Mouse (Mus musculus) embryonic facial prominence, embryonic 10.5 days (tissue): Measurements from ENCODE around the gene Lrit3. TPM values are rescaled to one million over a fixed set of nuclear protein-coding genes. Genes with fewer than 3 reads are reported as not detected.

Source experiments
- DNase-seq: peaks from one replicate; pipeline ENCODE4 v3.0.0-alpha.2; 2017; ENCODE audit warnings: low spot score
- H3K27ac ChIP-seq: fragments of 300-500 bp; sonication (generic); replicated peaks from 2 replicates; pipeline ENCODE4 v1.5.1; 2016; ENCODE audit warnings: mild to moderate bottlenecking
- H3K27me3 ChIP-seq: fragments of 300-500 bp; sonication (generic); replicated peaks from 2 replicates; pipeline ENCODE4 v1.6.1; 2016; ENCODE audit warnings: low read depth, mild to moderate bottlenecking; ENCODE audit not compliant: poor library complexity, severe bottlenecking
- H3K36me3 ChIP-seq: fragments of 300-500 bp; sonication (generic); replicated peaks from 2 replicates; pipeline ENCODE4 v1.6.1; 2016; ENCODE audit warnings: mild to moderate bottlenecking, moderate library complexity
- H3K4me1 ChIP-seq: fragments of 300-500 bp; sonication (generic); 2 replicates; pipeline ENCODE4 v1.6.1; 2016
- H3K4me3 ChIP-seq: fragments of 300-500 bp; sonication (generic); 2 replicates; pipeline ENCODE4 v1.5.1; 2016; ENCODE audit warnings: mild to moderate bottlenecking, moderate library complexity
- H3K9me3 ChIP-seq: fragments of 300-500 bp; sonication (generic); 2 replicates; pipeline ENCODE4 v1.6.1; 2016; ENCODE audit warnings: mild to moderate bottlenecking
- WGBS: fragments of 180-500 bp; shearing (Covaris S2); methylation state at CpG from one replicate; pipeline ENCODE4 v1.1.7; 2016; 5-methylcytosine and 5-hydroxymethylcytosine counted together
- polyA plus RNA-seq: library from polyadenylated mRNA; unstranded; fragments of >200 nt; fragmentation: Nextera tagmentation; extraction: Ambion mirVana; gene quantifications from 2 replicates; pipeline ENCODE4 v1.2.1, GENCODE M21; 2016

The Lrit3 gene
- polyA plus RNA-seq, 1 experiment from 2014 or later: not detected

DNA sequence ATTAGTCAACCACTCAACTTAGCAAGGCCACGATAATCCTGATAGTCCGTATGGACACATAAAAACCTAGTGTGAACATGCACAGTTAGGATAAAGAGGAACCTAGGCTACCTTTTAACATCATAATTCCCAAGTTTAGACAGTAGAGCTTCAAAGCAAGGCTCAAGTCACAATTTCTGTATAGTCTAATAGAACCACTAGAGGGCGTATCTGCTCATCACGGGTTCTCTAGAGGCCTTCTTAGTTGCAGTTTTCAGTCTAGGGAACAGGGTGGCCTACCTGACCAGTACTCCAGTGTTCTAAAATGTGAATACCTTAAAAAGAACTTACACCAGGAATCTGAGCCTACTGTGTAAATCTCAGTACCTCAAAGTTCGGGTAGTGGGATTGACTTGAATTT is 19.5 kb upstream of the Lrit3 start:
- Histone ChIP-seq H3K36me3 (peaks cover 63% of the 10 kb centered on the region), H3K4me1 (peaks cover 3% of the 10 kb centered on the region; the same call in 1 of the 2 replicates), H3K27me3 (no peaks in the 10 kb centered on the region), H3K27ac (no peak overlapping the region), H3K9me3 (no peaks in the 10 kb centered on the region), H3K4me3 (no peak overlapping the region)
- DNase-seq: no peak
- 60% methylated on average over 5 of the region's 5 CpGs for WGBS

GRCm38 (mm10) chr3:129822206-129822775 is 18.5 kb upstream of the Lrit3 start, which contains the start of gene Rrh:
Gene Rrh (minus strand): TSS chr3:129822587.
- no peak within 1 kb of the TSS for H3K27ac ChIP-seq
- DNase-seq: no peak
- no peaks in the 10 kb centered on the region for H3K27me3 ChIP-seq
- no peaks in the 10 kb centered on the region for H3K9me3 ChIP-seq
- peaks cover 3% of the 10 kb centered on the region; the same call in 1 of the 2 replicates for H3K4me1 ChIP-seq
- H3K4me3 ChIP-seq: no peak within 1 kb of the TSS
- 72% methylated on average over 11 of the region's 11 CpGs for WGBS
- peaks cover 56% of the 10 kb centered on the region for H3K36me3 ChIP-seq

DNA sequence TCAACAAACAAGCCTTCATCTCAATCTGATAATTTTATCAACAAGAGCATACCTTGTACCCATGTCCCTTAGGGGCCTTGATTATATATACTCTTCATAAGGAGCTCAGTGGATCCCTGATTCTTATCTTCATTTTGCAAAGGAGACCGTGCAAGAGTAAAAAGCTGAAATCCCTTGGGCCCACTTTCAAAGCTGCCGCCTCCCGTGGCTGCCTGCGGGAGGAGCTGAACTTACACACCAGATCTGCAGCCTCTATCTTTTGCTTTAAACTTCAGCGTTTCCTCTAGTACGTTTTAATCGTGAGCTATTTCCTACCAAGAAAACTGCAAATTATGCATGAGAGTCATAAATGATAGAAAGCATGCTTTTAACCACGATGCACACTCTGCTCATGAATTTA is 17.9 kb upstream of the Lrit3 start:
- Histone ChIP-seq H3K27me3 (no peaks in the 10 kb centered on the region), H3K27ac (no peak overlapping the region), H3K4me1 (peaks cover 3% of the 10 kb centered on the region; the same call in 1 of the 2 replicates), H3K4me3 (no peak overlapping the region), H3K36me3 (peaks cover 52% of the 10 kb centered on the region), H3K9me3 (no peaks in the 10 kb centered on the region)
- 78% methylated on average over 8 of the region's 8 CpGs for WGBS
- DNase-seq: no peak

- Histone ChIP-seq H3K36me3 (peaks cover 43% of the 10 kb centered on the region), H3K4me3 (no peak overlapping the region)
- WGBS: 41% methylated on average over 9 of the region's 9 CpGs
Measured at GRCm38 (mm10) chr3:129820847-129821246, 17.0 kb upstream of the Lrit3 start.

GRCm38 (mm10) chr3:129799011-129799410 is 4.8 kb downstream of the Lrit3 start:
- no peak overlapping the region for H3K27ac ChIP-seq
- H3K36me3 ChIP-seq: no peaks in the 10 kb centered on the region
- whole genome bisulfite sequencing: 76% methylated on average over 2 of the region's 2 CpGs
- H3K4me1 ChIP-seq: no peaks in the 10 kb centered on the region
- no peaks in the 10 kb centered on the region for H3K27me3 ChIP-seq
- no peaks in the 10 kb centered on the region for H3K9me3 ChIP-seq
- DNase-seq: no peak
- no peak overlapping the region for H3K4me3 ChIP-seq

More at GRCm38 (mm10) chr3:129820847-129821246, 17.0 kb upstream of the Lrit3 start:
- Histone ChIP-seq H3K27ac (0 out of 2 replicates have a peak overlapping the region, but pooled peaks have one; percentile 6), H3K9me3 (no peaks in the 10 kb centered on the region), H3K4me1 (peaks cover 3% of the 10 kb centered on the region; the same call in 1 of the 2 replicates), H3K27me3 (no peaks in the 10 kb centered on the region)
- DNase-seq: peak; percentile 21

GRCm38 (mm10) chr3:129798551-129798950 is 5.3 kb downstream of the Lrit3 start:
- WGBS: 88% methylated on average over 11 of the region's 11 CpGs
- H3K4me3 ChIP-seq: no peak overlapping the region
- no peak for DNase-seq
- H3K27ac ChIP-seq: no peak overlapping the region
- H3K27me3 ChIP-seq: no peaks in the 10 kb centered on the region
- H3K9me3 ChIP-seq: no peaks in the 10 kb centered on the region
- no peaks in the 10 kb centered on the region for H3K36me3 ChIP-seq
- no peaks in the 10 kb centered on the region for H3K4me1 ChIP-seq

DNA sequence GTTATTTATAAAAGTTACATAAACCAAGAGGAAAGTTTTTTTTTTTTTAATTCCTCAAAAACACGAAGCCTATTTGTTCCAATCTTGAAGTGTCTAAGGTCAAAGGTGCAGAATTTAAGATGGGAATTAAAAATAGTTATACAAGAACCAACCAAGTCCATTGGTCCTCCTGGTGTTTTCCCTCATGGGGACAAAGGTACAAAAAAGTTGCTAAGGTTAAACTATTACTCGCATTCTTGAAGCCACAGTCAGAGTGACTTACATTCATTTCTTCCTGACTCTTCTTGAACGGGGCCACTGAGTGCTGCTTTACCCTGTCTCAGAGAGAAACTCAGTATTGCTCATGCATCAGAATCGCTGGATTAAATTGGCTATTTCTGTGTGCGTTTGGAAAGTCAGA is 6.5 kb downstream of the Lrit3 start:
- Histone ChIP-seq H3K4me3 (no peak overlapping the region), H3K36me3 (no peaks in the 10 kb centered on the region), H3K27ac (no peak overlapping the region), H3K4me1 (no peaks in the 10 kb centered on the region), H3K27me3 (no peaks in the 10 kb centered on the region), H3K9me3 (no peaks in the 10 kb centered on the region)
- no peak for DNase-seq
- 80% methylated on average over 5 of the region's 5 CpGs for WGBS

DNA sequence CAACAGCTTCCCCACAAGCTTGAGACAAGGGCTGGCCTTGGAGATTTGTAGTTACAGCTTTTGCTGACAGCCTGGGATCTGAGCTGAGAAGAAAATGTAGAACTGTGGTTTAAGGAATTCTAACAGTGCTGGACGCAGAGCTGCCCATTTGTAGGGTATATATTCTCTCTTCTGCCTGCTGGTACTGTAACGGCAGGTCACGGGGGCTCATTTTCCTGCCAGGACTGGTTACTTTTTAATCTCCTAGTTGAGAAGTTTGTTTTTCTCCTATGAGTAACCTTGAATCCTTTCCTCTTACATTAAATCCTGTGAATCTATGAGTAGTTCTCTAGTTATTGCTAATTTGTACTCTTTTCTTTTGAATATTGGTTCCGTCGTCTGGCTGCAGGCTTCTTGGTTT is 10.0 kb downstream of the Lrit3 start:
- Histone ChIP-seq H3K36me3 (no peaks in the 10 kb centered on the region), H3K4me3 (no peak overlapping the region), H3K9me3 (no peaks in the 10 kb centered on the region), H3K27me3 (no peaks in the 10 kb centered on the region), H3K27ac (no peak overlapping the region), H3K4me1 (peaks cover 7% of the 10 kb centered on the region; the same call in 1 of the 2 replicates)
- WGBS: 88% methylated on average over 5 of the region's 5 CpGs
- no peak for DNase-seq

DNA sequence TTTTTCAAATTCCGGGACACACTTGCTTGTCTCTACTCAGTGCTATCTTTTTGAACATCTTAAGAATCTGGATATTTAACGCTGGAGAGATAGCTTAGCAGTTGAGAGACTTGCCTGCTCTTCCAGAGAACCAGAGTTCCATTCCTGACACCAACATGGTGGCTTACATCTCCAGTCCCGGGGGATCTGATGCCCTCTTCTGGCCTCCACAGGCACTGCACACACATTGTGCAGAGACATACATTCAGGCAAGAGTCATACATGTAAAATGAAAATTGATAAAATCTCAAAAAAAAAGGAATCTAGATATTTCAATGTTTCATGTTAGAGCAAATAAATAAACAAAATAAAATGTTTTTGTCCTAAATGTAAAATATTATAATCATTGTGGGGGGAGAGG is 21.1 kb downstream of the Lrit3 start:
- Histone ChIP-seq H3K4me3 (no peak overlapping the region), H3K27ac (no peak overlapping the region), H3K9me3 (no peaks in the 10 kb centered on the region), H3K4me1 (no peaks in the 10 kb centered on the region), H3K36me3 (no peaks in the 10 kb centered on the region), H3K27me3 (0 out of 2 replicates have a peak, but pooled peaks cover 7% of the 10 kb centered on the region)
- WGBS: 87% methylated on average over 3 of the region's 3 CpGs
- no peak for DNase-seq

DNA sequence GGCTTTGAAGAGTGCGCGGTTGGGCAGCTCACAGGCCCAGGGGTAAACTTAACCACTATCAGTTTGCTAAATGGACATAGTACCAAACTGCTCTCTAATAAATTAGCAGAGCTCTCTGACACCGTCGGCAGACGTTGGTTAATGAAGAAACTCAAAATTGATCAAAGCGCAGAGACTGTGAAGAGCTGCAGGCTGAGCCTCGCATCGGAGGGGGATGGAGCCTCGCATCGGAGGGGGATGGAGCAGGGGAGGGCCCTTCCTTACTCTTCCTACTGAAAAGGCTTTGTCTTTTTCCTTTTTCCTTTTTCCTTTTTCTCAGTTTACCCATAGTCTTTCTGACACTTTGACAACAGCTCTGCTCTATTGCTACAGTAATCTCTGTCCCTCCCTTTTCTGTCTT is 22.4 kb downstream of the Lrit3 start:
- H3K27ac ChIP-seq: no peak overlapping the region
- 0 out of 2 replicates have a peak, but pooled peaks cover 7% of the 10 kb centered on the region for H3K27me3 ChIP-seq
- 45% methylated on average over 10 of the region's 10 CpGs for WGBS
- no peaks in the 10 kb centered on the region for H3K9me3 ChIP-seq
- no peak overlapping the region for H3K4me3 ChIP-seq
- no peaks in the 10 kb centered on the region for H3K4me1 ChIP-seq
- no peak for DNase-seq
- no peaks in the 10 kb centered on the region for H3K36me3 ChIP-seq

DNA sequence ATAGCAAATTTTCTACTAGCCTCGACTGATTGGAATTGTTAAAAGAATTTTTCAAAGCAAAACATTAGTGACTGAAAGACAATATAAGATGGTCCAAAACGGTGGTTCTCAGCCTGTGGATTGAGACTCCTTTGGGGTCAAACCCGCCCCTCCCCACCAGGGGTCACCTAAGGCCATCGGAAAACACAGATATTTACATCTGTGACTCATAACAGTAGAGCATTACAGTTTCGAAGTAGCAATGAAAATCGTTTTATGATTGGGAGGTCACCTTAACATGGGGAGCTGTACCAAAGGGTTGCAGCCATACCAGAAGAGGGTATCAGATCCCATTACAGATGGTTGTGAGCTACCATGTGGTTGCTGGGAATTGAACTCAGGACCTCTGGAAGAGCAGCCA is 32.6 kb downstream of the Lrit3 start:
- Histone ChIP-seq H3K9me3 (no peaks in the 10 kb centered on the region), H3K4me1 (no peaks in the 10 kb centered on the region), H3K27me3 (no peaks in the 10 kb centered on the region), H3K4me3 (no peak overlapping the region), H3K27ac (no peak overlapping the region), H3K36me3 (no peaks in the 10 kb centered on the region)
- DNase-seq: no peak
- WGBS: 82% methylated on average over 6 of the region's 6 CpGs

GRCm38 (mm10) chr3:129766971-129767794 is 36.6 kb downstream of the Lrit3 start:
- Histone ChIP-seq H3K4me1 (no peaks in the 10 kb centered on the region), H3K27ac (no peak overlapping the region), H3K9me3 (no peaks in the 10 kb centered on the region), H3K4me3 (no peak overlapping the region), H3K36me3 (no peaks in the 10 kb centered on the region), H3K27me3 (no peaks in the 10 kb centered on the region)
- no peak for DNase-seq
- WGBS: 87% methylated on average over 10 of the region's 10 CpGs

DNA sequence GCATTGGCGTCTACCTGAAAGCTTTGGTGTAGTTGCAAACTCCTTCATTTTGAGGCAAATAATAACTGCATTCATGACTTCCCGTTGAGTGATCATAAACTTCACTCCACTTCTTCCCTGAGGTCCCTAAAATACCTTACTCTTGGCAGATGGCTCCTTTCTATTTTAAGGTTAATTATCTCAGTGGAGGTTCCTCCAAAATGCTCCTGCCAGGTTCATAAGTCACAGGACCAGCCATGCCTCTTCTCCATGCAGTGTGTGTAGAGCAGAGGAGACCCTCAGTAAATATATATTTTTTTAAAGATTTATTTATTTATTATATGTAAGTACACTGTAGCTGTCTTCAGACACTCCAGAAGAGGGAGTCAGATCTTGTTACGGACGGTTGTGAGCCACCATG is 37.7 kb downstream of the Lrit3 start:
- Histone ChIP-seq H3K4me3 (no peak overlapping the region), H3K27me3 (no peaks in the 10 kb centered on the region), H3K4me1 (no peaks in the 10 kb centered on the region), H3K36me3 (no peaks in the 10 kb centered on the region), H3K27ac (no peak overlapping the region), H3K9me3 (no peaks in the 10 kb centered on the region)
- no peak for DNase-seq
- WGBS: 90% methylated on average over 4 of the region's 4 CpGs
